Mouse (Mus musculus) heart, postnatal 36 days (tissue): ENCODE measurements at regions not wholly inside any gene's neighbourhood (a gene's known extent, or its start where the extent isn't known, plus 50 kb on each side); places are given as distances from the start of the nearest gene placed in this dataset.

Experiments
- DNase-seq, 2 experiments: peaks; one replicate each; pipeline ENCODE4 v3.0.0; 2021 to 2022
- intact Hi-C: fragments of 180-260 bp; cut with DNase I; formaldehyde crosslinking; loops from one replicate; pipeline ENCODE4 v1.15.1; 2025

GRCm38 (mm10) chr3:56437058-56437457 is 253.6 kb upstream of the Nbea start:
- DNase-seq: peak; percentile 18 to 43
- intact Hi-C loops: no loop called here

GRCm38 (mm10) chr3:56433495-56433894 is 250.0 kb upstream of the Nbea start:
- DNase-seq: peak; percentile 25 to 27
- intact Hi-C loops: no loop called here

GRCm38 (mm10) chr3:56427201-56427600 is 243.7 kb upstream of the Nbea start:
- no peak for DNase-seq
- intact Hi-C loops: no loop called here

GRCm38 (mm10) chr3:56397851-56398496 is 214.5 kb upstream of the Nbea start:
- intact Hi-C loops: no loop called here
- no peak for DNase-seq

- intact Hi-C loops: no loop called here
- DNase-seq: no peak
These were observed 209.6 kb upstream of the Nbea start for GRCm38 (mm10) chr3:56393134-56393533.

GRCm38 (mm10) chr3:56380316-56380715 is 196.8 kb upstream of the Nbea start:
- intact Hi-C loops: no loop called here
- DNase-seq: no peak

- DNase-seq: no peak
- intact Hi-C loops: no loop called here
These were observed 196.0 kb upstream of the Nbea start for GRCm38 (mm10) chr3:56379500-56379899.

- intact Hi-C loops: no loop called here
- no peak for DNase-seq
These were observed 179.0 kb upstream of the Nbea start for GRCm38 (mm10) chr3:56362543-56362942.

- no peak for DNase-seq
- intact Hi-C loops: no loop called here
These were observed 173.7 kb upstream of the Nbea start for GRCm38 (mm10) chr3:56357035-56357701.

- DNase-seq: no peak
- intact Hi-C loops: no loop called here
These were observed 172.8 kb upstream of the Nbea start for GRCm38 (mm10) chr3:56356163-56356882.
